Mouse (Mus musculus): ENCODE results near the gene Tbc1d10b.

Tbc1d10b gene

GRCm38 (mm10) chr7:127162546-127162945 lies 45.7 kb downstream of the Tbc1d10b start:
- DNase-seq (ENCODE audit: low read depth in 1 of 2, low spot score in 2 of 2) = no peak

- no peak for DNase-seq (ENCODE audit: low read depth in 1 of 2, low spot score in 2 of 2)
Measured at GRCm38 (mm10) chr7:127157548-127157947, 50.7 kb downstream of the Tbc1d10b start.

GRCm38 (mm10) chr7:127153477-127153876 lies 54.8 kb downstream of the Tbc1d10b start:
- no peak for DNase-seq (ENCODE audit: low read depth in 1 of 2, low spot score in 2 of 2)

GRCm38 (mm10) chr7:127152464-127152863 lies 55.8 kb downstream of the Tbc1d10b start:
- no peak for DNase-seq (ENCODE audit: low read depth in 1 of 2, low spot score in 2 of 2)

GRCm38 (mm10) chr7:127147901-127148300 lies 60.4 kb downstream of the Tbc1d10b start:
- DNase-seq (ENCODE audit: low read depth in 1 of 2, low spot score in 2 of 2) = no peak
